Mouse (Mus musculus): ENCODE results near the gene Wdr20rt. TPM values are rescaled to one million over a fixed set of nuclear protein-coding genes. Genes with fewer than 3 reads are reported as not detected.

The Wdr20rt gene
- polyA plus RNA-seq, 1 experiment from 2014 or later, result not detected

GRCm38 (mm10) chr12:65258212-65259138, 33.2 kb downstream of the Wdr20rt start:
- Histone ChIP-seq H3K9me3 (ENCODE audit: low read length) (no peaks in the 10 kb centered on the region), H3K36me3 (ENCODE audit: insufficient read depth, low read length) (no peaks in the 10 kb centered on the region), H3K4me3 (ENCODE audit: low read depth, low read length) (0 out of 2 replicates have a peak overlapping the region, but pooled peaks have one; percentile 12), H3K9ac (replicated peaks; ENCODE audit: low read depth) (no peak overlapping the region), H3K27ac (ENCODE audit: low read length) (no peak overlapping the region), H3K4me2 (replicated peaks; ENCODE audit: low read depth, low read length) (peak overlapping the region; percentile 41), H3K27me3 (replicated peaks; ENCODE audit: insufficient read depth, low read length) (no peaks in the 10 kb centered on the region), H3K4me1 (ENCODE audit: insufficient read depth, low read depth, low read length) (no peaks in the 10 kb centered on the region)
- WGBS, result 34% methylated on average over 19 of the region's 19 CpGs
- ATAC-seq (no peak), DNase-seq (ENCODE audit: low spot score) (peak; percentile 17)
- TF ChIP-seq EP300 (IDR thresholded peaks at IDR 0.05), result no peak
- TF ChIP-seq CTCF (IDR thresholded peaks at IDR 0.05), result no peak

- Histone ChIP-seq H3K4me1 (ENCODE audit: insufficient read depth, low read depth, low read length) (no peaks in the 10 kb centered on the region), H3K4me3 (ENCODE audit: low read depth, low read length) (no peak overlapping the region), H3K9ac (replicated peaks; ENCODE audit: low read depth) (no peak overlapping the region), H3K4me2 (replicated peaks; ENCODE audit: low read depth, low read length) (peak overlapping the region; percentile 41), H3K9me3 (ENCODE audit: low read length) (no peaks in the 10 kb centered on the region), H3K27ac (ENCODE audit: low read length) (no peak overlapping the region), H3K36me3 (ENCODE audit: insufficient read depth, low read length) (no peaks in the 10 kb centered on the region), H3K27me3 (replicated peaks; ENCODE audit: insufficient read depth, low read length) (no peaks in the 10 kb centered on the region)
- DNase-seq (ENCODE audit: low spot score), result peak; percentile 4
- WGBS, result 64% methylated on average over 13 of the region's 13 CpGs
- no peak for ATAC-seq
- TF ChIP-seq CTCF (IDR thresholded peaks at IDR 0.05) (no peak), EP300 (IDR thresholded peaks at IDR 0.05) (no peak)
Observed at GRCm38 (mm10) chr12:65259139-65260111, 34.1 kb downstream of the Wdr20rt start.

GRCm38 (mm10) chr12:65268311-65268984, 43.1 kb downstream of the Wdr20rt start:
- DNase-seq (ENCODE audit: low spot score) (no peak), ATAC-seq (no peak)
- Histone ChIP-seq H3K27me3 (replicated peaks; ENCODE audit: insufficient read depth, low read length) (no peaks in the 10 kb centered on the region), H3K9ac (replicated peaks; ENCODE audit: low read depth) (no peak overlapping the region), H3K4me3 (ENCODE audit: low read depth, low read length) (no peak overlapping the region), H3K4me1 (ENCODE audit: insufficient read depth, low read depth, low read length) (no peaks in the 10 kb centered on the region), H3K9me3 (ENCODE audit: low read length) (no peaks in the 10 kb centered on the region), H3K4me2 (replicated peaks; ENCODE audit: low read depth, low read length) (no peak overlapping the region), H3K27ac (ENCODE audit: low read length) (no peak overlapping the region), H3K36me3 (ENCODE audit: insufficient read depth, low read length) (no peaks in the 10 kb centered on the region)
- no peak for TF ChIP-seq EP300 (IDR thresholded peaks at IDR 0.05)
- no peak for TF ChIP-seq CTCF (IDR thresholded peaks at IDR 0.05)
- WGBS, result 64% methylated on average over 5 of the region's 5 CpGs

GRCm38 (mm10) chr12:65269406-65269805, 44.1 kb downstream of the Wdr20rt start:
- no peaks in the 10 kb centered on the region for H3K36me3 ChIP-seq (ENCODE audit: insufficient read depth, low read length)
- 74% methylated on average over 5 of the region's 5 CpGs for WGBS
- H3K4me2 ChIP-seq (replicated peaks; ENCODE audit: low read depth, low read length), result no peak overlapping the region
- H3K27ac ChIP-seq (ENCODE audit: low read length), result no peak overlapping the region
- no peaks in the 10 kb centered on the region for H3K4me1 ChIP-seq (ENCODE audit: insufficient read depth, low read depth, low read length)
- no peak overlapping the region for H3K9ac ChIP-seq (replicated peaks; ENCODE audit: low read depth)
- ATAC-seq (no peak), DNase-seq (ENCODE audit: low spot score) (no peak)
- TF ChIP-seq CTCF (IDR thresholded peaks at IDR 0.05), result no peak
- no peak for TF ChIP-seq EP300 (IDR thresholded peaks at IDR 0.05)
- H3K27me3 ChIP-seq (replicated peaks; ENCODE audit: insufficient read depth, low read length), result no peaks in the 10 kb centered on the region
- H3K4me3 ChIP-seq (ENCODE audit: low read depth, low read length), result no peak overlapping the region
- no peaks in the 10 kb centered on the region for H3K9me3 ChIP-seq (ENCODE audit: low read length)

- no peaks in the 10 kb centered on the region for H3K4me1 ChIP-seq (ENCODE audit: insufficient read depth, low read depth, low read length)
- H3K27ac ChIP-seq (ENCODE audit: low read length), result no peak overlapping the region
- H3K4me2 ChIP-seq (replicated peaks; ENCODE audit: low read depth, low read length), result no peak overlapping the region
- no peak overlapping the region for H3K9ac ChIP-seq (replicated peaks; ENCODE audit: low read depth)
- H3K9me3 ChIP-seq (ENCODE audit: low read length), result no peaks in the 10 kb centered on the region
- H3K4me3 ChIP-seq (ENCODE audit: low read depth, low read length), result no peak overlapping the region
- peak; percentile 11 for DNase-seq (ENCODE audit: low spot score)
- H3K27me3 ChIP-seq (replicated peaks; ENCODE audit: insufficient read depth, low read length), result no peaks in the 10 kb centered on the region
- no peak for ATAC-seq
- no peaks in the 10 kb centered on the region for H3K36me3 ChIP-seq (ENCODE audit: insufficient read depth, low read length)
- TF ChIP-seq CTCF (IDR thresholded peaks at IDR 0.05), result peak; percentile 33
- TF ChIP-seq EP300 (IDR thresholded peaks at IDR 0.05), result no peak
- WGBS, result 53% methylated on average over 4 of the region's 4 CpGs
Observed at GRCm38 (mm10) chr12:65273807-65274206, 48.5 kb downstream of the Wdr20rt start.

Other genes with a start within 250 kb of the Wdr20rt start
- 27.9 and 32.1 TPM in 2 replicates for gene Prpf39, start 189.2 kb upstream of the Wdr20rt start, polyA plus RNA-seq (2015; fragmentation: Nextera tagmentation; extraction: Ambion mirVana)
- 131 and 141 TPM in 2 replicates for gene Fkbp3, start 151.5 kb upstream of the Wdr20rt start, polyA plus RNA-seq (2015; fragmentation: Nextera tagmentation; extraction: Ambion mirVana)
- 3.7 and 4.1 TPM in 2 replicates for gene Fancm, start 149.9 kb upstream of the Wdr20rt start, polyA plus RNA-seq (2015; fragmentation: Nextera tagmentation; extraction: Ambion mirVana)
- gene Mis18bp1, start 52.9 kb upstream of the Wdr20rt start, polyA plus RNA-seq (2015; fragmentation: Nextera tagmentation; extraction: Ambion mirVana), result 3.2 and 4.3 TPM in 2 replicates